Mouse (Mus musculus): Measurements from ENCODE around the gene Fbxo34.
"Not testable (repeated sequence)": the region's sequence is repeated elsewhere in the genome, so short reads cannot be mapped to it uniquely, and the experiment has no call there.

Fbxo34 gene

DNA sequence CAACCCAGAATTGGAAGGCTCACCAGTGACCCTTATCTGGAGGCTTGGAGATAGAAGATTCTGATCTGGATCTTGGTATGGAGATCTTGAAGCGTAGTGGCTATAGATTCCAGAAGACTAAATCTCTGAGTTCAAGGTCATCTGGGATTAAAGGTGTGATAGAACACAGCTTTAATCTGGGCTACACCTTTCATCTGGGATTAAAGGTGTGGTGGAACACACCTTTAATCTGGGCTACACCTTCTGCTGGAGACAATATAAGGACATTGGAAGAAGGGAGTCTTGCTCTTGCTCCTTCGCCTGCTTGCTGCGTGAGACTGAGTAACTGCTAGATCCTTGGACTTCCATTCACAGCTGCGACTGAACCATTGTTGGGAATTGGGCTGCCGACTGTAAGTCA is at the start of gene Fbxo34:
Fbxo34 (plus strand) TSS at position 301 of the 400 bp plus-strand sequence.
- DNase-seq (ENCODE audit: low spot score): not testable (repeated sequence)

DNA sequence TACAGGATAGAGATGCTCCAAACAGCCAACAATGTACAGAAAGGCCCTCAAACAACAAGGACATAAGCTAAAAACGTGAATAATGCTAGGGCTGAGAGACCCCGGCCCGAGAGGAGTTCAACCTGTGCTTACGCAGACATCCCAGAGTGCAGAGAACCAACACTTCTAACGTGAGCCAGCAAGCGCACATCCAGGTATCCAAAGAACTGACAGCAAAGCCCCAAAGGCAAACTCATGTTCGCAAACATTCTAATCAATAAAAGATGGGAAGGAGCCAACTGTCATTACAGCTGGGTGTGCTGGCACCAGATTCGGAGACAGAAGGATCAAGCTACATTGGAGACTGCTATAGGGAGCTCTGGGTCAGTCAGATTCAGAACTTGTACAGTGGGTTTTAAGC is 47.5 kb upstream of the Fbxo34 start:
- no peak for DNase-seq (ENCODE audit: low spot score)

DNA sequence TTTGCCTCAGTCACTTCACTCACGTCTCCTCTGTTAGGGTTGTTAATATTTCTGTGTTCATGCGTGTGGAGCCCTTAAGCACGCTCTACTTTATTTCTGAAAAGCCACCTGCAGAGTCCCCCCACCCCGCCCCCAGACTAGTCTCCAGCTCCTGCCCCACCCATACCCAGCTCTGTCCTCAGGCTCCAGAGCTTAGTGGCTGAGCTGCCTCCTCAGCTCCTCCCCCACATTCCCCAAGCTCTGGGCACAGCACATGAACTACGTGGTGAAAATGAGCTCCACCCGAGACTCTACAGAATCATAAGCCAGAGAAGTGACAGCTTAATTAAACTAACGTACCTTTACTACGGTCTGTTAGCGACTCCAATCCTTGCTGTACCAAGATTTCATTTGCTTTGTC is 44.2 kb upstream of the Fbxo34 start:
- no peak for DNase-seq (ENCODE audit: low spot score)

DNA sequence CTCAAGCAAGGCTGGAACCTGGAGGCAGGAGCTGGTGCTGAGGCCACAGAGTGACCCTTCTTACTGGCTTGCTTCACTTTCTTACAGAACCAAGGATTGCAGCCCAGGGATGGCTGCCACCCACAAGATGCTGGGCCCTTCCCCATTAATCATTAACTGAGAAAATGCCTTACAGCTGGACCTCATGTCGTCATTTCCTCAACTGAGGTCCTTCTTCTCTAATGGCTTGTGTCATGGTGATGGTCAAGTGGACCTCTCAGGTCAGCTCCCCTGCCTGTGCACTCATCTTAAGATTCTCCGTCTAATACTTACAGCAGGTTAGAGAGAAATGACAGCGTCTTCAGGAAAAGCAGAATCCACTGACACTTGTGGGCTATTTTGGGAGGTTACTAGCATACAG is 32.9 kb upstream of the Fbxo34 start:
- no peak for DNase-seq (ENCODE audit: low spot score)

DNA sequence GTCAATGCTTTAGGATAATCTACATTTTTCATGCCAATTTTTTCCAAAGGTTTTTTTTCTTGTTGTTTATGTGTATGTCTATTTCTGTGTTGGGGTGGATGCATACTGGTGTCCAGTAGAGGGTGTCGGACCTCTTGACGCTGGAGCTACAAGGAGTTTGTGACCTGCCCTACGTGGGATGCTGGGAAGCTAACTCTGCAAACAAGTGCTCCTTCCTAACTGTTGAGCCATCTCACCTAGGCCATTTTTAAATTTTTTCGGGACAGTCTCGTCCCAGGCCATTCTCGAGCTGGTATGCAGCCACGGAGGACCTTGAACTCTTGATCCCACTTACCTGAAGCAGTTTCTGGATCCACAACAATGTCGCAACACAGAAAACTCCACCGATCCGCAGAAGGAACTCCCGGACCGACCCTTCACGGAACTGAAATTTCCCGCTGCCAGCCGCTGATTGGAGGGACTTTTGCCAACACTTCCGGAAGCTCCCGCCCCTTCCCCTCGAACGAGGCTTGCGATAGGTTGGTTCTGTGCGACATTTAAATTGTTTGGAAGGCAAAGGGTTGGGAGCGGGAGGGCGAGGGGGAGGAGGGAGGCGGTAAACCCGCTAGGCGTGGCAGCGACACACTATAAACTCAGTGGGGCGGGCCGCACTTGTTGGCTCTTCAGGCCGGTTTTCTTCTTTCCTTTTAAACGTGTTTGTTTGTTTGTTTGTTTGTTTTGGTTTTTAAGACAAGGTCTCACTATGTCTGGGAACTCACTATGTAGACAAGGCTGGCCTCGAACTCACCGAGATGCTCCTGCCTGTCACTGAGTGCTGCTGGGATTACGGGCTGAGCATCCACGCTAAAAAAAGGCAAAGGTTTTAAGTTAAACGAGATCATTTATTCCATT is 32.2 kb upstream of the Fbxo34 start, which contains the start of gene Dlgap5:
Dlgap5 (minus strand) TSS at position 633 of the 891 bp plus-strand sequence.
- DNase-seq (ENCODE audit: low spot score): peak; percentile 83

DNA sequence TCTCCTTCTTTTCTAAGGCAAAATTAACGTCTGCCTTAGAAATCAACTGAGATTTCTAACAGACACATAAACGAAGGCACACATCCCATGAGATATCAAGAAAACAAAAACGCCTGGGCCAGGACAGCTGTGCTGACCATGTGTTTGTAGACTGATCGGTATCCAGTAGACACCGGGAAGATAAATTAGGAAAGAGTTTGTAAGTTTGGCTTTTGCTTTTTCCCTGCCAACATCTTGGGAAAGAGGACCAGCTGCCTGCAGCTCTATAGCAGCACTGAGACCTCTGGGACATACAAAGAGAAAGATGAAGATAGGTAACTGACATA is 31.6 kb upstream of the Fbxo34 start:
- DNase-seq (ENCODE audit: low spot score): no peak

DNA sequence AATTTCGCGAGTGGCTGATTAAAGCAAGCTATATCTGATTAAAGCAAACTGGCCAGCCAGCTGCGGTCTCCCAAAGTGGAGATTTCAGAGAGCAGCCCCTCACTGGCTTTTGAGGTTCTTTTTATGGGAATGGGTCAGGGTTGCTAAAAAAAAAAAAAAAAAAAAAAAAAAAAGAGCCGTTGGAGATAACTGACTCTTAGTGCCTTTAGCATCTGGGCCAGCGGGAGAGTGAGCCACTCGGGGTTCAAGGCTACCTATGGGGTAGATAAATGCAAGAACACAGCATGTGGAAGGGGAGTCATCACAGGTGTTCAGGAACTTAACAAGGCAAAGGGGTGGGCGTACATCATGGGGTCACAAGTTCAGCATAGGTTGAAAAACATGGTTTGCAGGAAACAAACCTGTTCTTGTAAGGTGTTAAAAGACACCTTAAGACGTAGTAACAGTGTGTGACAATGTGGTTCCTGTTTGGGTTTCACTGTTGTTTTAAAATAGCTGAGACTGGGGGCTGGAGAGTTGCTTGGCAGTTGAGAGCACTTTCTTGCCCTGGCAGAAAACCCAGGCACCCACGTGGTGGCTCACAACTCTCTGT is 31.1 kb upstream of the Fbxo34 start:
- no peak for DNase-seq (ENCODE audit: low spot score)

DNA sequence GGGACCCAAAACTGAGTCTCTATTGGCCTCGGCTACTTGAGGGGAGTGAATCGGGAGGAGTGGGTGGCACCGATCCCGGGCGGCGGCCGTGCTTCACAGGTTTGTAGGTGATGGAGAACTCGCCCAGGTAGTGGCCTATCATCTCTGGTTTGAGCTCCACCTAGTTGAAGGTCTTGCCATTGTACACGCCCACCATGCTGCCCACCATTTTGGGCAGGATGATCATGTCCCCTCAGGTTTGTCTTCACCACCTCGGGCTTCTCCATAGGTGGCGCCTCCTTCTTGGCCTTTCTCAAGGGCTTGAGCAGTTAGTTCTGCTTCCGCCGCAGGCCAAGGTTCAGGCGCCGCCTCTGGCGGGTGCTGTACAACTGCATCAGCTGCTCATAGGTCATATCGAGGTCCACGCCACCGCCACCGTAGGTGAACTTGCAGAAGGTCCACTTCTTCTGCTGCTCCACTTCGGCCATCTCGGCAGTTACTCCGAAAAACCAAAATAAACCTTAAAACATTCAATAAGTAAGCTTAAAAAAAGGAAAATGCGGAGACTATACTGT is 30.4 kb upstream of the Fbxo34 start:
- no peak for DNase-seq (ENCODE audit: low spot score)

DNA sequence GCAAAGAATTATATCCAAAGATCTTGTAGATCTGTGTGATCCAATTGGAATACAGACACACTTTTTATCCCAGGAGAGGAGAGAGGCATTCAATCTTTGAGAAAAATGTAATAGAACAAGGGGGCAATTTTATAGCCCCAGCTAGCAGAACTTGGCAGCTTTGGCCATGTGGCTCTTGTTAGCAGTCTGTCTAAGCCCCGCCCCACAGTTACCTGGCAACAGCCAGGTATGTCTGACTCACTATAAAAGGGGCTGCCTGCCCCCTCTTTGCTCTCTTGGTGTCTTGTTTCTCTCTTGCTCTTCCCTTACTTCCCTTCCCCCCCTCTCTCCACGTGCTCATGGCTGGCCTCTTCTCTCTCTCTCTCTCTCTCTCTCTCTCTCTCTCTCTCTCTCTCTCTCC is 28.6 kb upstream of the Fbxo34 start:
- no peak for DNase-seq (ENCODE audit: low spot score)

DNA sequence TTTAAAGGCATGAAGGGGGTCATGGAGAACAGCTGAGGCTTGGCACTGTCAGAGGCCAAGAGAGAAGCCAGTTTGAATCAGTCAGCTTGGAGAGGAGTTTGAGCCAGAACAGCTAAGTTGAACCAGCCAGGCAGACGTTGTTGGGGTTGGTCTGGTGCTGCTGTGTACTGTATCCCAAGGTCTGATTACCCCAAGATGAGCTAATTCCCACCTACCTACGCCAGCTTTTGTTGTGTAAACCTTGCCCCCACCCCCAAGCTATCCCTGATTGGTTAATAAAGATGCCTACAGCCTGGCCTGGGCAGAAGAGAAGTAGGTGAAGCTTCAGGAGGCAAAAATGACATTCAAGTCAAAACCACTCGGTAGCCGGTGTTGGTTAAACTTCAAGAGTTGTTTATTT is 27.8 kb upstream of the Fbxo34 start:
- DNase-seq (ENCODE audit: low spot score): no peak

DNA sequence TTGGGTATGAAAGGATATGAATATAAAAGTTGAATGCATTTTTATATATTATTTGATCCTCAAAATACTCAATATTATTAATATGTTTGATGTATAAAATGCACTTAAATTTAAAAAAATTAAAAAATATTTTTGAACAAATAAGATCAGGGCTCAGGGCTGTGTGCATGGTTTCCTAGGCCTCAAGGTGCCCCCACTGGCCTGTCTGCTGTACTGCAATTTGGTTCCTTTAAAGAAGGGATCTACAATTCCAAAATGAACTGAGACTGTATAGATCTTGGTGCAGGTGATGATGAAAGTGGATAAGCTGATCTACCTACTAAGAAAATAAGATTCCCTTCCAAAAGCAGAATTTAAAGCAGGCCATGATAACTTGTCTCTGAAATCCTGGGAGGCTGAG is 17.2 kb upstream of the Fbxo34 start:
- DNase-seq (ENCODE audit: low spot score): no peak

DNA sequence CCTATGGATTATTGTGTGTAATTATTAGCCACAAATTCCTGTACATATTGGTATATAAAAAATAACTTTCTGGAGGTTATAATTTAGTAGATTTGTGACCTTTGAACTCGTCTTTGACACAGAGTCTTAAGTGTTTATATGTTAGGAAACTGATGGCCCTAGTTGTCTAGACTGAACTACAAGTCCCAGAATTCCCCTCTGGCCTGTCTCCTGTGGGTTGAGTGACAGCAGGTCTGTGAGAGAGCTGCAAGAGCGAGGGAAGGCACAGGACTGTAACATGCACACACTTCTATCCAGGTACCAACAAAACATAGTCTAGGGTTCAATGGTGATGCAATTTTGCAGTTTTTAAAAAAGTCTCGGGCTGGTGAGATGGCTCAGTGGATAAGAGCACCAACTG is 11.3 kb upstream of the Fbxo34 start:
- DNase-seq (ENCODE audit: low spot score): no peak

DNA sequence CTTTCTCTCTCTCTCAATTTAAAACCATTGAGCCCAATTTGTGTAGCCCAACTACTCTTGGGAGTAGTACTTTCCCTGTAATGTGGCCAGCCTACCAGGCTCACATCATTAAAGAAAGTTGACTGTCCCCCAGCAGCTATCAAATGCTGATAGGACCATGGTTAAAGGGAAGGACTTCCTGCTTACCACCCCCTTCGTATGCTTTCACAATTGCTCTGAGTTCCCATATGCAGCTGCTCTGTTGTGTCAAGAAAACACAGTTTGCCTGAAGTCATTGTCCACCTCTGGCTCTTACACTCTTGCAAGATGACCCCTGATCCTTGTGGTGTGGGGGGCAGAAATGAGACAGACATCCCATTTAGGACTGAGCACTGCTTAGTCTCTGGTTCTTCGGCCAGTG is 5.3 kb upstream of the Fbxo34 start:
- no peak for DNase-seq (ENCODE audit: low spot score)

DNA sequence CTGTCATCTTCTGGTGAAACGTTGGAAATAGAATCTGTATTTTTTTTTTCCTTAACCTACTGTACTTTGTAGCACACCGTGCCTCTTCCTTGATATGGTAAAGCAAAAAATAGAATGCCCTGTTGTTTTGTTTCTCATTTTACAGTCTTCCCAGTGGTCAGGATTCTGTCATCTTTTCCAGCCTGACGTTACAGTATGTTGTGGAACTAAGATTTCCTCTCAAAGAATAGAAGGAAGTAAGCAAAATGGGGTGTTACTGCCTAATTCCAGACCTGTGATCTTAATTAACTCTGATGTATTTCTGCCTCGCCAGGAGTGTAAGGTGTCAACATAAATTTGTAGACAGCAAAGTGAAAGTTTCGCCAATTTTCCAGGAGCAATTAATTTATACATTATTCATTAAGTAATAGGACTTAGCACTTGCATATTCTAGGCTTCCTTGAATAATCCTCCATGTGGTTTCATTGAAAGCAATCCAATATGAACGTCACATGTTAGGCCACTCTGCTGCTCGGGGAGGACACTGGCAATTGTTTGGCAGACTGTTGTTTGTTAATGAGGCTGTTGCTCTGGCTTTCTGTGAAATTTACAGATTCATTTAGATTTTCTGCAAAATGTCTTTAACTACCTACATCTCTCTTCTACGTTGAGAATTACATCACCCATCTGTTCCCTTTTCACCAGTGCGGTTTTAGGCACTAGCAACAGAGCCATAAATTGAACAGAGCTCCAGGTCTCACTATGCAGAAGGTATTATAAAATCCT is 4.7 kb upstream of the Fbxo34 start:
- DNase-seq (ENCODE audit: low spot score): no peak

DNA sequence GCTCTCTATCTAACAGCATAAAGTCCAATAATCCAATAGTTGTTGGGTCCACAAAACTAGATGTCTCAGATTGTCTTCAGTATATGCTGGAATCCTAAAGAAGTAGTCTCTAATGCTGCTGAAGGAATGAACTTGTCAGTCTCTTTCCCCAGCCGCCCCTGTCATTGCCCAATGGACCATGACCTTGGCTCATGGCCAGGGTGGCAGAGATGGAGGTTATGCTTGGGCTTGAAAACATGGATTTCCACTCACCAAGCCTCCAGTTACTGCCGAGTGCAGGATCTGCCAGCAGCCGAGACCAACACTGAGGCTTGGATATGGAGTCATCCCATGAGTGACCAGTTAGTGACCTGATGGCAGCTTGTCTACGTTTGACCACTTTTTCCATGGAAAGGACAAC is 9.3 kb downstream of the Fbxo34 start:
- no peak for DNase-seq (ENCODE audit: low spot score)

DNA sequence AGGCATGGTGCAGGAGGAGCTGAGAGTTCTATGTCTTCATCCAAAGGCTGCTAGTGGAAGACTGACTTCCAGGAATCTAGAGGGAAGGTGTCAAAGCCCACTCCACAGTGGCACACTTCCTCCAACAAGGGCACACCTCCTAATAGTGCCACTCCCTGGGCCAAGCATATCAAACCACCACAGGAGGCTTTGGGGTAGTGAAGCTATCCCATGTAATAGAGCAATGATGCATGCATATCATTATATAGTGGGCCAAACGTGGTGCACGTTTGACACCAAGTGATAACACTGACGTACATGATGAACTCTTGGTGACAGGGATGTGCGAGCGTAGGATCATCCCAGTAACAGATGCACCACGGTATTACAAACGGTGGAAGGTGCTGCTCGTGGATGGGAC is 11.8 kb downstream of the Fbxo34 start:
- no peak for DNase-seq (ENCODE audit: low spot score)

DNA sequence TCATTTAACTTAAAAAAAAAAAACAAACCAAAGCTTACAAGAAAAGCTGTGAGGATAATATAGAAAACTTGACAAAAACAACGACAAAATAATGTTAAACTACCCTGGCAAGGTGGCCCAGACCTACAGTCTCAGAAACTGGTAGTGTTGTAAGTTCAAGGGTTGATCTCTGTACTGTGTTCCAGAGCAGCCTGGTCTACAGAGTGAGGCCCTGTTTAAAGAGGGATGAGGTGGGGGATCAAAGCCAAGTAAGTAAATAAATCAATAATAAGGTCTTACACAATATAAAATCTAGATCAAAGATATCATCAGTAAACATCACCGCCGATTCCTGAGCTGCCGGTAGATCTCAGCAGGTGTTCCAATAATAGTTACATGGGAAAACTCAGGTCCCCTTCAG is 12.2 kb downstream of the Fbxo34 start:
- no peak for DNase-seq (ENCODE audit: low spot score)

DNA sequence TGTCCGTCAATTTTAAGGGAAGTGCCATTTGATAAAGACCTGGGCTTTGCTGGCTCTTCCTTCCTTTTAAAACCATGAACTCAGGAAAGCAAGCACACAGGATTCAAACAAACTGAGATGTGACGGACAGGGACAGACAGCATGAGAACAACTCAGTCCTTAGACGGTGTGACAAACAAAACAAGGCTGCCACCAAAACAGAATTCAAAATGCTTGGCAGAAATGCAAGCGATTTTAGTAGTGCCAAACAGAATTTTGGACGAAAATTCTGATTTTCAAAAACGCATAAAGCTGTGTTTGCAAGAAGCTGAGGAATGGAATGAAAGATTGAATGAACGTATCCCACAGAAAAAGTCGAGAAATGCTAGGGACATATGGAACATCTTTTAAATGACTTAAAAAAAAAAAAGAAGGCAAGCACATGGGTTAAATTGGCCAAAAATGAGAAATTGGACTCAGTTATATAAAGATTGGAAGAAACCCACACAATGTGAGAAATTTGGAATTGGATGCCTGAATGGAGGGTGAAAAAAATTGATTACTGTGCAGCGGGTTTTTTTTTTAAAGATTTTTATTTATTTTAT is 12.7 kb downstream of the Fbxo34 start:
- no peak for DNase-seq (ENCODE audit: low spot score)

DNA sequence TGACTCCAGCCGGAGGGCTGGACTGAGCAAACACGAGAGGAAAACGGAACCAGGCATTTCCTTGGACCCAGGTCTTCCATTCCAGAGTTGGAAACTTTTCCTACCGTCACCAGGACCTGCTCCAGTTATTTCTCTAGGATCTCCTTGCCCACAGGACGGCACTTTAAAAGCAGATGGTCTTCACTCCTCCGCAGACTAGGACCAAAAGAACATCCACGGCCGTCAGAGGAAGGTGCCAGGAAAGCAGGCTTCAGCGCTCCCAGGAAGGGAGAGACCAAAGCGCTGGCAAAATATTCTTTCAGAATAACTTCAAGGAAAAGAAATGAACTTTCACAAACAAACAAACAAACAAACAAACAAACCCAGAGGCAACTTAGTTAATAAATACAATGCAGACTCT is 14.2 kb downstream of the Fbxo34 start:
- no peak for DNase-seq (ENCODE audit: low spot score)

DNA sequence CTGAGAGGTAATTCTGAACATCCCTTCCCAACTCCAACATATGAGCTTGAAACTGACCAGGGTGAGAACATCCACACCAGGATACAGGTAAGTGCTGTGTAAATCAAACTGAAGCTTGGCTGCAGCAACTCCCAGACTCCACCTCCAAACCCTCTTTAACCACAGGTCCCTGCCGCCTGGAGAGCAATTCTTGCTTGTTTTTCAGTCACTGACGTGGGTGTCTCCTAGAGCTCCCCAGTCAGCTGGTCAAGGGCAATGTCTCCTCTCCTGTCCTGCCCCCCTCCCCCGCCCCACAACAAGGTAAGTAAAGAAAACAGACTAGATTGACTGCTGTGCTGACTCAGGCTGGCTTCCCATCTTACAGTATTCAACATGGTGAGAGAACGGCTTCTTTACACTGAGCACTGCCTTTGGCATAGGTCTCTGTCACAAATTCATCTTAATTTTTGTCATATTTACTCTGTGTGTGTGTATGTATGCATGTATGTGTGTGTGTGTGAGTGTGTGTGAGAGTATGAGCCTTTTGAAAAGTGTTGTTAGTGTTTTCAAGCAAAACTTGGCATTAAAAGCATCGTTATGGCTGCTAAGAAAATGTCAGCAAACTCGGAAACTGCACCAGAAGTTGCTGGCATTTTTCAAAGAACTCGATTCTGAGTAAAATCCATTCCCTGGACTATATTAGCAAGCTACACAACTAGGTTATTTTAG is 15.4 kb downstream of the Fbxo34 start:
- DNase-seq (ENCODE audit: low spot score): no peak

DNA sequence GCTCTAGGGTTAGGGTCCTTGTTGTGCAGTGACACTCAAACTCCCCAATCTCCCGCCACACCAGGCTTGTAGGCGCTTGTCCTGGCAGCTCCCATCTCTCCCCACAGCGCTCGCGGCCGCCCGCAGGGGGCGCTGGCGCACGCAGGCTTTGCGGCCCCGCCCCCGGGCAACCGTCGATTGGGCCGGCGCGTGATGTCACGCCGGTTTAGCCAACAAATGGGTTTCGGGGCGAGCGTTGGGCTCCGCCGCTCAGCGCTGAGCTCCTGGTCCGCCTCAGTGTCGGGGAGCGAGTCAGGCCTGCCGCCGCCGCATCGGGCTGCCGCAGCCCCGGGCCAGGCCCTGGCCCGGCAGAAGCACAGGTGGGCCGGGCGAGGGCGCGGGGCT is 22.1 kb downstream of the Fbxo34 start:
- DNase-seq (ENCODE audit: low spot score): peak; percentile 97
